Mouse (Mus musculus): Measurements from ENCODE around the gene Gjb2. TPM values are rescaled to one million over a fixed set of nuclear protein-coding genes. Genes with fewer than 3 reads are reported as not detected.

Gjb2 gene
- polyA plus RNA-seq, 1 experiment from 2014 or later = 6.7 TPM

- Histone ChIP-seq H3K4me1 (ENCODE audit: control insufficient read depth, insufficient read depth, low read length) (peaks cover 8% of the 10 kb centered on the region; the same call in 1 of the 2 replicates), H3K4me2 (no peak overlapping the region), H3K4me3 (ENCODE audit: low read depth, low read length) (no peak overlapping the region), H3K9ac (ENCODE audit: low read length) (no peak overlapping the region), H3K27ac (ENCODE audit: low read depth, low read length) (no peak overlapping the region), H3K9me3 (ENCODE audit: control insufficient read depth, low read length) (no peaks in the 10 kb centered on the region), H3K36me3 (ENCODE audit: control insufficient read depth, insufficient read depth, low read length) (no peaks in the 10 kb centered on the region), H3K27me3 (ENCODE audit: control insufficient read depth, insufficient read depth, low read length) (peaks cover 43% of the 10 kb centered on the region)
- DNase-seq (ENCODE audit: low spot score, missing footprints) = no peak
- 69% methylated on average over 5 of the region's 5 CpGs for WGBS
- ATAC-seq (ENCODE audit: low FRiP score) = no peak
Observed at GRCm38 (mm10) chr14:57107916-57108315, 3.4 kb upstream of the Gjb2 start.

GRCm38 (mm10) chr14:57107091-57107490 is 2.6 kb upstream of the Gjb2 start:
- H3K27ac ChIP-seq (ENCODE audit: low read depth, low read length) = no peak overlapping the region
- no peak overlapping the region for H3K4me2 ChIP-seq
- ATAC-seq (ENCODE audit: low FRiP score) = no peak
- no peak for DNase-seq (ENCODE audit: low spot score, missing footprints)
- WGBS = 81% methylated on average over 8 of the region's 8 CpGs
- peaks cover 8% of the 10 kb centered on the region; the same call in 1 of the 2 replicates for H3K4me1 ChIP-seq (ENCODE audit: control insufficient read depth, insufficient read depth, low read length)
- H3K9ac ChIP-seq (ENCODE audit: low read length) = no peak overlapping the region
- H3K36me3 ChIP-seq (ENCODE audit: control insufficient read depth, insufficient read depth, low read length) = no peaks in the 10 kb centered on the region
- no peak overlapping the region for H3K4me3 ChIP-seq (ENCODE audit: low read depth, low read length)
- H3K9me3 ChIP-seq (ENCODE audit: control insufficient read depth, low read length) = no peaks in the 10 kb centered on the region
- H3K27me3 ChIP-seq (ENCODE audit: control insufficient read depth, insufficient read depth, low read length) = peaks cover 44% of the 10 kb centered on the region

- H3K9ac ChIP-seq (ENCODE audit: low read length) = no peak overlapping the region
- ATAC-seq (ENCODE audit: low FRiP score) = no peak
- H3K4me2 ChIP-seq = no peak overlapping the region
- 45% methylated on average over 11 of the region's 11 CpGs for WGBS
- peaks cover 8% of the 10 kb centered on the region; the same call in 1 of the 2 replicates for H3K4me1 ChIP-seq (ENCODE audit: control insufficient read depth, insufficient read depth, low read length)
- no peaks in the 10 kb centered on the region for H3K36me3 ChIP-seq (ENCODE audit: control insufficient read depth, insufficient read depth, low read length)
- H3K27ac ChIP-seq (ENCODE audit: low read depth, low read length) = no peak overlapping the region
- no peak overlapping the region for H3K4me3 ChIP-seq (ENCODE audit: low read depth, low read length)
- no peaks in the 10 kb centered on the region for H3K9me3 ChIP-seq (ENCODE audit: control insufficient read depth, low read length)
- H3K27me3 ChIP-seq (ENCODE audit: control insufficient read depth, insufficient read depth, low read length) = peaks cover 44% of the 10 kb centered on the region
- DNase-seq (ENCODE audit: low spot score, missing footprints) = peak; percentile 85
Observed at GRCm38 (mm10) chr14:57105721-57106120, 1.2 kb upstream of the Gjb2 start.

- H3K27ac ChIP-seq (ENCODE audit: low read depth, low read length) = no peak overlapping the region
- no peaks in the 10 kb centered on the region for H3K36me3 ChIP-seq (ENCODE audit: control insufficient read depth, insufficient read depth, low read length)
- H3K4me1 ChIP-seq (ENCODE audit: control insufficient read depth, insufficient read depth, low read length) = peaks cover 8% of the 10 kb centered on the region; the same call in 1 of the 2 replicates
- H3K9me3 ChIP-seq (ENCODE audit: control insufficient read depth, low read length) = no peaks in the 10 kb centered on the region
- peak; percentile 92 for DNase-seq (ENCODE audit: low spot score, missing footprints)
- H3K4me2 ChIP-seq = peak overlapping the region; percentile 99
- peak overlapping the region; percentile 55; the same call in 1 of the 2 replicates for H3K4me3 ChIP-seq (ENCODE audit: low read depth, low read length)
- no peak overlapping the region for H3K9ac ChIP-seq (ENCODE audit: low read length)
- H3K27me3 ChIP-seq (ENCODE audit: control insufficient read depth, insufficient read depth, low read length) = peaks cover 44% of the 10 kb centered on the region
- no peak for ATAC-seq (ENCODE audit: low FRiP score)
- 7% methylated on average over 14 of the region's 14 CpGs for WGBS
Observed at GRCm38 (mm10) chr14:57105111-57105510, 609 bp upstream of the Gjb2 start.

- Histone ChIP-seq H3K9me3 (ENCODE audit: control insufficient read depth, low read length) (no peaks in the 10 kb centered on the region), H3K4me1 (ENCODE audit: control insufficient read depth, insufficient read depth, low read length) (peaks cover 8% of the 10 kb centered on the region; the same call in 1 of the 2 replicates), H3K4me3 (ENCODE audit: low read depth, low read length) (peak overlapping the region; percentile 55), H3K27ac (ENCODE audit: low read depth, low read length) (no peak overlapping the region), H3K27me3 (ENCODE audit: control insufficient read depth, insufficient read depth, low read length) (peaks cover 44% of the 10 kb centered on the region), H3K9ac (ENCODE audit: low read length) (peak overlapping the region; percentile 44; the same call in 1 of the 2 replicates), H3K4me2 (peak overlapping the region; percentile 99), H3K36me3 (ENCODE audit: control insufficient read depth, insufficient read depth, low read length) (no peaks in the 10 kb centered on the region)
- WGBS = under 1% methylated on average over 22 of the region's 22 CpGs
- no peak; the same call in 1 of the 2 replicates for ATAC-seq (ENCODE audit: low FRiP score)
- DNase-seq (ENCODE audit: low spot score, missing footprints) = peak; percentile 85
Observed at GRCm38 (mm10) chr14:57103711-57104105, 794 bp downstream of the Gjb2 start.

- Histone ChIP-seq H3K27me3 (ENCODE audit: control insufficient read depth, insufficient read depth, low read length) (peaks cover 44% of the 10 kb centered on the region), H3K36me3 (ENCODE audit: control insufficient read depth, insufficient read depth, low read length) (no peaks in the 10 kb centered on the region), H3K9me3 (ENCODE audit: control insufficient read depth, low read length) (no peaks in the 10 kb centered on the region), H3K4me1 (ENCODE audit: control insufficient read depth, insufficient read depth, low read length) (peaks cover 8% of the 10 kb centered on the region; the same call in 1 of the 2 replicates), H3K4me3 (ENCODE audit: low read depth, low read length) (no peak overlapping the region), H3K27ac (ENCODE audit: low read depth, low read length) (no peak overlapping the region), H3K9ac (ENCODE audit: low read length) (no peak overlapping the region), H3K4me2 (no peak overlapping the region)
- no peak for ATAC-seq (ENCODE audit: low FRiP score)
- no peak for DNase-seq (ENCODE audit: low spot score, missing footprints)
- 57% methylated on average over 6 of the region's 6 CpGs for WGBS
Observed at GRCm38 (mm10) chr14:57103121-57103520, 1.4 kb downstream of the Gjb2 start.

- ATAC-seq (ENCODE audit: low FRiP score) (no peak), DNase-seq (ENCODE audit: low spot score, missing footprints) (no peak)
- Histone ChIP-seq H3K27ac (ENCODE audit: low read depth, low read length) (no peak overlapping the region), H3K4me2 (no peak overlapping the region), H3K27me3 (ENCODE audit: control insufficient read depth, insufficient read depth, low read length) (peaks cover 38% of the 10 kb centered on the region), H3K4me3 (ENCODE audit: low read depth, low read length) (no peak overlapping the region), H3K9me3 (ENCODE audit: control insufficient read depth, low read length) (no peaks in the 10 kb centered on the region), H3K9ac (ENCODE audit: low read length) (no peak overlapping the region), H3K36me3 (ENCODE audit: control insufficient read depth, insufficient read depth, low read length) (no peaks in the 10 kb centered on the region), H3K4me1 (ENCODE audit: control insufficient read depth, insufficient read depth, low read length) (peaks cover 8% of the 10 kb centered on the region; the same call in 1 of the 2 replicates)
- WGBS = 91% methylated on average over 7 of the region's 7 CpGs
Observed at GRCm38 (mm10) chr14:57101623-57102022, 2.9 kb downstream of the Gjb2 start.

- no peak for ATAC-seq (ENCODE audit: low FRiP score)
- no peak overlapping the region for H3K27ac ChIP-seq (ENCODE audit: low read depth, low read length)
- no peak overlapping the region for H3K4me3 ChIP-seq (ENCODE audit: low read depth, low read length)
- no peaks in the 10 kb centered on the region for H3K9me3 ChIP-seq (ENCODE audit: control insufficient read depth, low read length)
- WGBS = 83% methylated on average over 4 of the region's 4 CpGs
- H3K9ac ChIP-seq (ENCODE audit: low read length) = no peak overlapping the region
- no peaks in the 10 kb centered on the region for H3K4me1 ChIP-seq (ENCODE audit: control insufficient read depth, insufficient read depth, low read length)
- no peak overlapping the region for H3K4me2 ChIP-seq
- DNase-seq (ENCODE audit: low spot score, missing footprints) = no peak
- H3K27me3 ChIP-seq (ENCODE audit: control insufficient read depth, insufficient read depth, low read length) = no peaks in the 10 kb centered on the region
- H3K36me3 ChIP-seq (ENCODE audit: control insufficient read depth, insufficient read depth, low read length) = no peaks in the 10 kb centered on the region
Observed at GRCm38 (mm10) chr14:57095855-57096254, 8.6 kb downstream of the Gjb2 start.

GRCm38 (mm10) chr14:57093029-57093428 is 11.5 kb downstream of the Gjb2 start:
- Histone ChIP-seq H3K9me3 (ENCODE audit: control insufficient read depth, low read length) (no peaks in the 10 kb centered on the region), H3K4me3 (ENCODE audit: low read depth, low read length) (no peak overlapping the region), H3K4me1 (ENCODE audit: control insufficient read depth, insufficient read depth, low read length) (no peaks in the 10 kb centered on the region), H3K36me3 (ENCODE audit: control insufficient read depth, insufficient read depth, low read length) (no peaks in the 10 kb centered on the region), H3K4me2 (no peak overlapping the region), H3K9ac (ENCODE audit: low read length) (no peak overlapping the region), H3K27me3 (ENCODE audit: control insufficient read depth, insufficient read depth, low read length) (no peaks in the 10 kb centered on the region), H3K27ac (ENCODE audit: low read depth, low read length) (no peak overlapping the region)
- WGBS = 8% methylated on average over 7 of the region's 8 CpGs
- ATAC-seq (ENCODE audit: low FRiP score) (no peak), DNase-seq (ENCODE audit: low spot score, missing footprints) (no peak)

Data from midbrain, embryonic 11.5 days (tissue).